Mouse (Mus musculus) granulocyte monocyte progenitor cell, adult 5-6 weeks (primary cell): Measurements from ENCODE around the gene Ipo5. TPM values are rescaled to one million over a fixed set of nuclear protein-coding genes. Genes with fewer than 3 reads are reported as not detected.

Experiments used
- total RNA-seq, 2 experiments: library from RNA; stranded (forward) in 1 of 2; stranded (reverse) in 1 of 2; fragments of 200-712, 200-1000 nt in 1 of 2; fragments of >200 nt in 1 of 2; fragmentation: Nextera tagmentation in 1 of 2; gene quantifications; 2 replicates each; pipeline ENCODE4 v1.2.3; 2014 to 2017

Gene Ipo5
- total RNA-seq, 2 experiments from 2014 or later, result 120 to 203 TPM

Other genes starting within 250 kb of the Ipo5 start
- not detected in 2 replicates for gene Farp1, start 124.0 kb downstream of the Ipo5 start, total RNA-seq (2014; fragmentation: Nextera tagmentation)
- 1.9 TPM in 1 of 2 replicates, not detected in the other for gene Farp1, start 124.0 kb downstream of the Ipo5 start, total RNA-seq (2017)